Mouse (Mus musculus): ENCODE data around the gene Fbxl14. TPM values are rescaled to one million over a fixed set of nuclear protein-coding genes. Genes with fewer than 3 reads are reported as not detected.
A peak's percentile ranks its signal among the peaks of the same experiment; 100 is the strongest.
"Not testable (repeated sequence)": the region's sequence is repeated elsewhere in the genome, so short reads cannot be mapped to it uniquely, and the experiment has no call there.

The Fbxl14 gene
- polyA plus RNA-seq (2015; fragmentation: Nextera tagmentation; extraction: Ambion mirVana): 3.5 and 3.8 TPM in 2 replicates

GRCm38 (mm10) chr6:119479343-119479875 is at the start of gene Fbxl14:
Fbxl14 (plus strand) TSS chr6:119479668.
- Histone ChIP-seq H3K27ac (peak within 1 kb of the TSS; percentile 99), H3K4me2 (peak within 1 kb of the TSS; percentile 86), H3K27me3 (no peaks in the 10 kb centered on the region), H3K4me1 (peaks cover 48% of the 10 kb centered on the region), H3K36me3 (peaks cover 7% of the 10 kb centered on the region), H3K4me3 (peak within 1 kb of the TSS; percentile 79), H3K9me3 (no peaks in the 10 kb centered on the region), H3K9ac (peak within 1 kb of the TSS; percentile 93)
- ATAC-seq (ENCODE audit: insufficient number of reproducible peaks, low FRiP score, low TSS enrichment, low read depth): peak; percentile 81
- 0% methylated on average over 50 of the region's 101 CpGs for WGBS

- Histone ChIP-seq H3K4me2 (no peak overlapping the region), H3K36me3 (peaks cover 13% of the 10 kb centered on the region), H3K27ac (no peak overlapping the region), H3K27me3 (no peaks in the 10 kb centered on the region), H3K9ac (no peak overlapping the region), H3K4me1 (no peaks in the 10 kb centered on the region), H3K4me3 (no peak overlapping the region), H3K9me3 (no peaks in the 10 kb centered on the region)
- no peak for ATAC-seq (ENCODE audit: insufficient number of reproducible peaks, low FRiP score, low TSS enrichment, low read depth)
- WGBS: 51% methylated on average over 2 of the region's 2 CpGs
These were observed 49.0 kb upstream of the Fbxl14 start for GRCm38 (mm10) chr6:119430508-119430907.

GRCm38 (mm10) chr6:119431751-119432324 is 47.6 kb upstream of the Fbxl14 start:
- no peak overlapping the region for H3K27ac ChIP-seq
- H3K27me3 ChIP-seq: no peaks in the 10 kb centered on the region
- no peaks in the 10 kb centered on the region for H3K4me1 ChIP-seq
- H3K4me2 ChIP-seq: no peak overlapping the region
- H3K36me3 ChIP-seq: peaks cover 13% of the 10 kb centered on the region
- H3K9me3 ChIP-seq: no peaks in the 10 kb centered on the region
- H3K9ac ChIP-seq: no peak overlapping the region
- H3K4me3 ChIP-seq: no peak overlapping the region
- ATAC-seq (ENCODE audit: insufficient number of reproducible peaks, low FRiP score, low TSS enrichment, low read depth): no peak
- 67% methylated on average over 6 of the region's 6 CpGs for WGBS

GRCm38 (mm10) chr6:119434394-119434793 is 45.1 kb upstream of the Fbxl14 start:
- H3K9ac ChIP-seq: no peak overlapping the region
- H3K27ac ChIP-seq: no peak overlapping the region
- no peak overlapping the region for H3K4me2 ChIP-seq
- WGBS: 78% methylated on average over 4 of the region's 4 CpGs
- no peak for ATAC-seq (ENCODE audit: insufficient number of reproducible peaks, low FRiP score, low TSS enrichment, low read depth)
- H3K27me3 ChIP-seq: no peaks in the 10 kb centered on the region
- H3K4me3 ChIP-seq: no peak overlapping the region
- H3K9me3 ChIP-seq: no peaks in the 10 kb centered on the region
- peaks cover 6% of the 10 kb centered on the region for H3K36me3 ChIP-seq
- H3K4me1 ChIP-seq: no peaks in the 10 kb centered on the region

- Histone ChIP-seq H3K36me3 (peaks cover 6% of the 10 kb centered on the region), H3K4me2 (no peak overlapping the region), H3K27me3 (no peaks in the 10 kb centered on the region), H3K9me3 (no peaks in the 10 kb centered on the region), H3K4me3 (no peak overlapping the region), H3K4me1 (no peaks in the 10 kb centered on the region), H3K27ac (no peak overlapping the region), H3K9ac (no peak overlapping the region)
- no peak for ATAC-seq (ENCODE audit: insufficient number of reproducible peaks, low FRiP score, low TSS enrichment, low read depth)
- WGBS: 58% methylated on average over 8 of the region's 8 CpGs
These were observed 41.3 kb upstream of the Fbxl14 start for GRCm38 (mm10) chr6:119437894-119438761.

GRCm38 (mm10) chr6:119442729-119443128 is 36.7 kb upstream of the Fbxl14 start:
- not testable (repeated sequence) for H3K27me3 ChIP-seq; H3K9me3 ChIP-seq; ATAC-seq (ENCODE audit: insufficient number of reproducible peaks, low FRiP score, low TSS enrichment, low read depth); H3K4me1 ChIP-seq; H3K27ac ChIP-seq; H3K9ac ChIP-seq; H3K36me3 ChIP-seq; H3K4me3 ChIP-seq; H3K4me2 ChIP-seq
- WGBS: 80% methylated on average over 5 of the region's 5 CpGs

GRCm38 (mm10) chr6:119443742-119444645 is 35.5 kb upstream of the Fbxl14 start:
- Histone ChIP-seq H3K36me3 (no peaks in the 10 kb centered on the region; the same call in 1 of the 2 replicates), H3K27me3 (no peaks in the 10 kb centered on the region), H3K4me1 (peaks cover 9% of the 10 kb centered on the region), H3K9ac (no peak overlapping the region), H3K9me3 (no peaks in the 10 kb centered on the region), H3K4me2 (peak overlapping the region; percentile 10; the same call in 1 of the 2 replicates), H3K4me3 (no peak overlapping the region), H3K27ac (peak overlapping the region; percentile 54; the same call in 1 of the 2 replicates)
- 0 out of 2 replicates have a peak, but pooled peaks have one; percentile 16 for ATAC-seq (ENCODE audit: insufficient number of reproducible peaks, low FRiP score, low TSS enrichment, low read depth)
- WGBS: 42% methylated on average over 12 of the region's 12 CpGs

GRCm38 (mm10) chr6:119445671-119446607 is 33.5 kb upstream of the Fbxl14 start:
- no peak for ATAC-seq (ENCODE audit: insufficient number of reproducible peaks, low FRiP score, low TSS enrichment, low read depth)
- Histone ChIP-seq H3K9me3 (no peaks in the 10 kb centered on the region), H3K4me1 (peaks cover 14% of the 10 kb centered on the region), H3K36me3 (no peaks in the 10 kb centered on the region), H3K4me2 (no peak overlapping the region), H3K27me3 (peaks cover 14% of the 10 kb centered on the region; the same call in 1 of the 2 replicates), H3K27ac (no peak overlapping the region), H3K4me3 (no peak overlapping the region), H3K9ac (no peak overlapping the region)
- 60% methylated on average over 11 of the region's 11 CpGs for WGBS

GRCm38 (mm10) chr6:119448321-119449059 is 31.0 kb upstream of the Fbxl14 start:
- Histone ChIP-seq H3K27me3 (peaks cover 15% of the 10 kb centered on the region; the same call in 1 of the 2 replicates), H3K9me3 (no peaks in the 10 kb centered on the region), H3K27ac (no peak overlapping the region), H3K4me1 (peaks cover 29% of the 10 kb centered on the region), H3K4me2 (peak overlapping the region; percentile 62), H3K9ac (peak overlapping the region; percentile 28; the same call in 1 of the 2 replicates), H3K36me3 (no peaks in the 10 kb centered on the region), H3K4me3 (peak overlapping the region; percentile 36)
- no peak for ATAC-seq (ENCODE audit: insufficient number of reproducible peaks, low FRiP score, low TSS enrichment, low read depth)
- WGBS: 13% methylated on average over 18 of the region's 18 CpGs

- peak overlapping the region; percentile 28; the same call in 1 of the 2 replicates for H3K9ac ChIP-seq
- peak overlapping the region; percentile 36 for H3K4me3 ChIP-seq
- H3K36me3 ChIP-seq: no peaks in the 10 kb centered on the region
- ATAC-seq (ENCODE audit: insufficient number of reproducible peaks, low FRiP score, low TSS enrichment, low read depth): peak; percentile 56; the same call in 1 of the 2 replicates
- no peaks in the 10 kb centered on the region for H3K9me3 ChIP-seq
- 3% methylated on average over 22 of the region's 23 CpGs for WGBS
- H3K27me3 ChIP-seq: peaks cover 15% of the 10 kb centered on the region; the same call in 1 of the 2 replicates
- peaks cover 28% of the 10 kb centered on the region for H3K4me1 ChIP-seq
- no peak overlapping the region for H3K27ac ChIP-seq
- peak overlapping the region; percentile 62 for H3K4me2 ChIP-seq
These were observed 30.4 kb upstream of the Fbxl14 start for GRCm38 (mm10) chr6:119449060-119449499.

Data from limb, embryonic 15.5 days (tissue).